Comparison of ENCODE assay signal across 9 mouse cellular contexts in the genomic region with DNA sequence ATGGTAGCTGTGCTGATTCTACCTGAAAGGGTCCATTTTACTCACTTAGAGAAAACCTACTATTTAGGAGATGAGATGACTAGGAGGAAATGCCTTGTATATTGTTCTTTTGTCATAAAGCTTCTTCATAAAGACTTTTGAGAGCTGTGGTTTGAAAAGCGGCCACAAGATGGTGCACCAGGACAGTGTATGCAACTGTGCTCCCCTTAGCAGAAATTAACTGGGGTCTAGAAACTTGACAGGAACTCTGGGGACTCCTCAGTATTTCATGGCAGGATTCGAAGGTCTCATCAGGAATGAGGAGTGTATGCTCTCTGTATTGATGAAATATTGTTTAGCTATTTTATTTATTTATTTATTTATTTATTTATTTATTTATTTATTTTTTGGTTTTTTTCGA.
DNase-seq lines count a peak whose midpoint lies in the region; ATAC-seq lines count a peak whose summit lies in the region.
"Had no signal": no experiment of that assay in that cellular context is flagged by ENCODE, and none has a peak within 500 bp of the region (broad histone marks: within the 10 kb centered on the region; RNA-seq: fewer than 3 reads in every experiment).

No protein-coding gene starts in this region.

- peak; percentile 44 for DNase-seq in urinary bladder, postnatal 25 days (ENCODE audit: low spot score)
- no peak for DNase-seq in urinary bladder, adult 2 months (ENCODE audit: low spot score)
- DNase-seq in cerebellum, adult 18-20 months: peak; percentile 56 to 70
- peak; percentile 8 to 60 for DNase-seq in frontal cortex, postnatal 14 days (ENCODE audit: low spot score in 2 of 2)
- DNase-seq in kidney, postnatal 25 days: peak; percentile 38 to 78
- peak; percentile 11 for DNase-seq in liver, embryonic 13.5 days
- peak; percentile 85 for DNase-seq in thymus, postnatal 0 days (ENCODE audit: low spot score)

- WGBS in liver, embryonic 13.5 days (ENCODE audit: insufficient replicate concordance): 25% methylated on average over 3 of the region's 3 CpGs
- 42% methylated on average over 3 of the region's 3 CpGs for WGBS in neural tube, embryonic 12.5 days

- H3K9ac ChIP-seq in liver, embryonic 13.5 days: no peak overlapping the region
- H3K9ac ChIP-seq in neural tube, embryonic 12.5 days: no peak overlapping the region

- H3K36me3 ChIP-seq in liver, embryonic 13.5 days: no peaks in the 10 kb centered on the region
- no peaks in the 10 kb centered on the region for H3K36me3 ChIP-seq in neural tube, embryonic 12.5 days

- H3K4me3 ChIP-seq in liver, embryonic 13.5 days (replicated peaks): no peak overlapping the region
- no peak overlapping the region for H3K4me3 ChIP-seq in neural tube, embryonic 12.5 days
- H3K4me3 ChIP-seq: erythroblast, embryonic 14.5 days had no signal

- no peak for ATAC-seq in liver, embryonic 13.5 days (ENCODE audit: low read depth)
- peak; percentile 53; the same call in 1 of the 2 replicates for ATAC-seq in neural tube, embryonic 12.5 days (ENCODE audit: low FRiP score, low read depth)

- no peaks in the 10 kb centered on the region for H3K9me3 ChIP-seq in liver, embryonic 13.5 days (replicated peaks)
- no peaks in the 10 kb centered on the region for H3K9me3 ChIP-seq in neural tube, embryonic 12.5 days

- H3K27me3 ChIP-seq in liver, embryonic 13.5 days: no peaks in the 10 kb centered on the region
- no peaks in the 10 kb centered on the region for H3K27me3 ChIP-seq in neural tube, embryonic 12.5 days (replicated peaks)

- H3K4me1 ChIP-seq in liver, embryonic 13.5 days (replicated peaks): no peaks in the 10 kb centered on the region
- H3K4me1 ChIP-seq in neural tube, embryonic 12.5 days: no peaks in the 10 kb centered on the region

- no peak overlapping the region for H3K4me2 ChIP-seq in liver, embryonic 13.5 days
- no peak overlapping the region for H3K4me2 ChIP-seq in neural tube, embryonic 12.5 days (replicated peaks)

- no peak overlapping the region for H3K27ac ChIP-seq in liver, embryonic 13.5 days
- H3K27ac ChIP-seq in neural tube, embryonic 12.5 days: no peak overlapping the region
